In the genomic region with DNA sequence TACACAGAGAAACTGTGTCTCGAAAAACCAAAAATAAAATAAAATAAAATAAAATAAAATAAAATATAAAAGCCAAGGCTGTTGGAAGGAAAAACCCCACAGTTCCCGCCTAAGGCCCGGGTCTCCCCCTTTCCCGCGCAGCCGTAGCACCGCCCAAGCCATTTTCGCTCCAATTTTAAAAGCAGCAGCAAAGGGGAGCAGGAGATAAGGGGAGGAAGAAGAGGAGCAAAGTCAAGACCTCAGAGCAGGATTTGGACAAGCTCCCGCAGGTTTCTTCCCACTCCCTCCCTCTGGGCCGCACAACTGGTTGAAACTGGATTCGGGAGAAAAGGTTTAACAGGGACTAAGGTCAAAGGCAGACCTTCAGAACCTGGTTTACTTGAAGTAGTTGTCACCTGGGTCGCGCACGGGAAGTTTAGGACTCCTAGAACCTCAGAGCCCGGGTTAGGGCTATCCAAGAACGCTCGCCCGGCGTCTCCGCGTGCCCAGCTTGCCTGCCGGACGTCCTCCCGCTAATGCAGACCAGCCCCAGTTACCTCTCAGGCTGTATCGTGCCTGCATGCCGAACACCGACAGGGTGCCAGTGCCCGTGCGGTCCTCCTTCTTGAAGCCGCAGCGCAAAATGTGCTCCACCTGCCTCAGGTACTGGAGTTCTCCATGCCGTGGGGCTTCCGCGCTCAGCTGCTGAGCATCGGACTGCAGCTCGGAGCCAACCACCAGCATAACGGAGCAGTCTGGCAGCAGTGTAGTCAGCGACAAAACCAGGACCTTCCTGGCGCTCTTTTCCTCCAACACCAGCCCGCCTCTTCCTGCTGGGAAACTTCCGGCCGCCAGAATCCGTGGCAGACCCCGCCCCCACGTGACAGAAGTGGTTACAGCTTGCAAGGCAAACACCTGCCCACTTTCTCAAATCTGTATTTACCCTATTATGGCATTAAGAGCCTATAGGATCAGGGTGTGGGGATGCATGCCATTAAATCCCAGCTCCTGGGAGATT, we compare ENCODE assay signal across 8 mouse cellular contexts. TPM values are rescaled to one million over a fixed set of nuclear protein-coding genes. Genes with fewer than 3 reads are reported as not detected.
A peak's percentile ranks its signal among the peaks of the same experiment; 100 is the strongest.
DNase-seq lines count a peak whose midpoint lies in the region; ATAC-seq and TF ChIP-seq lines count a peak whose summit lies in the region.

Tyms (minus strand) TSS at position 793 of the 997 bp plus-strand sequence.

- H3K4me3 ChIP-seq in C2C12 (ENCODE audit: insufficient read depth, poor library complexity, severe bottlenecking): peak within 1 kb of the TSS; percentile 74
- peak within 1 kb of the TSS; percentile 88 for H3K4me3 ChIP-seq in heart, embryonic 11.5 days (ENCODE audit: low read depth, low read length)
- H3K4me3 ChIP-seq in kidney, embryonic 16.5 days (ENCODE audit: low read length): peak within 1 kb of the TSS; percentile 78
- peak within 1 kb of the TSS; percentile 72 for H3K4me3 ChIP-seq in liver, adult 2 months (ENCODE audit: insufficient read depth, low read depth, low read length)
- peak within 1 kb of the TSS; percentile 88 for H3K4me3 ChIP-seq in stomach, embryonic 14.5 days (ENCODE audit: low read depth, low read length)

- no peaks in the 10 kb centered on the region for H3K9me3 ChIP-seq in heart, embryonic 11.5 days (replicated peaks; ENCODE audit: control insufficient read depth, low read length)
- H3K9me3 ChIP-seq in kidney, embryonic 16.5 days (ENCODE audit: low read length): no peaks in the 10 kb centered on the region
- H3K9me3 ChIP-seq in stomach, embryonic 14.5 days (ENCODE audit: control insufficient read depth, low read depth, low read length): no peaks in the 10 kb centered on the region

- peak within 1 kb of the TSS; percentile 82 for H3K4me2 ChIP-seq in heart, embryonic 11.5 days
- H3K4me2 ChIP-seq in kidney, embryonic 16.5 days (replicated peaks; ENCODE audit: low read depth, low read length): peak within 1 kb of the TSS; percentile 83
- H3K4me2 ChIP-seq in stomach, embryonic 14.5 days (replicated peaks; ENCODE audit: low read depth, low read length): peak within 1 kb of the TSS; percentile 75

- H3K9ac ChIP-seq in heart, embryonic 11.5 days (ENCODE audit: low read depth, low read length): peak within 1 kb of the TSS; percentile 95
- H3K9ac ChIP-seq in kidney, embryonic 16.5 days (replicated peaks; ENCODE audit: low read length): peak within 1 kb of the TSS; percentile 82
- peak within 1 kb of the TSS; percentile 70 for H3K9ac ChIP-seq in liver, adult 2 months (ENCODE audit: low read depth, low read length)
- peak within 1 kb of the TSS; percentile 77 for H3K9ac ChIP-seq in stomach, embryonic 14.5 days (replicated peaks; ENCODE audit: low read depth, low read length)

- peaks cover 50% of the 10 kb centered on the region for H3K79me2 ChIP-seq in C2C12 (ENCODE audit: control insufficient read depth, insufficient read depth)
- H3K79me2 ChIP-seq in liver, adult 2 months (ENCODE audit: control insufficient read depth, insufficient read depth, low read length): no peaks in the 10 kb centered on the region

- peaks cover 40% of the 10 kb centered on the region for H3K36me3 ChIP-seq in C2C12 (ENCODE audit: control insufficient read depth, insufficient read depth)
- H3K36me3 ChIP-seq in heart, embryonic 11.5 days (ENCODE audit: control insufficient read depth, insufficient read depth, low read length): peaks cover 13% of the 10 kb centered on the region
- peaks cover 19% of the 10 kb centered on the region for H3K36me3 ChIP-seq in kidney, embryonic 16.5 days (ENCODE audit: insufficient read depth, low read length)
- peaks cover 8% of the 10 kb centered on the region for H3K36me3 ChIP-seq in liver, adult 2 months (ENCODE audit: control insufficient read depth, insufficient read depth, low read length)
- peaks cover 20% of the 10 kb centered on the region for H3K36me3 ChIP-seq in stomach, embryonic 14.5 days (ENCODE audit: control insufficient read depth, insufficient read depth, low read length)

- peak; percentile 81 for DNase-seq in brain, adult 2 months (ENCODE audit: low read depth, low spot score)
- DNase-seq in liver, adult 2 months (ENCODE audit: extremely low read depth, low read depth, low spot score): peak; percentile 73
- peak; percentile 50 for DNase-seq in naive thymus-derived CD4-positive, alpha-beta T cell, adult 2 months (ENCODE audit: low read depth)

- peaks cover 6% of the 10 kb centered on the region; the same call in 1 of the 2 replicates for H3K4me1 ChIP-seq in heart, embryonic 11.5 days (ENCODE audit: control insufficient read depth, insufficient read depth, low read length)
- H3K4me1 ChIP-seq in kidney, embryonic 16.5 days (ENCODE audit: insufficient read depth, low read length): peaks cover 16% of the 10 kb centered on the region
- peaks cover 3% of the 10 kb centered on the region; the same call in 1 of the 2 replicates for H3K4me1 ChIP-seq in liver, adult 2 months (ENCODE audit: control insufficient read depth, insufficient read depth, low read length)
- H3K4me1 ChIP-seq in stomach, embryonic 14.5 days (ENCODE audit: control insufficient read depth, insufficient read depth, low read length): no peaks in the 10 kb centered on the region

- ATAC-seq in erythroblast, adult 5-6 weeks (replicated peaks; ENCODE audit: low FRiP score, poor library complexity, severe bottlenecking): peak; percentile 98
- ATAC-seq in heart, embryonic 11.5 days (replicated peaks; ENCODE audit: insufficient number of reproducible peaks, low FRiP score, low TSS enrichment): peak; percentile 82; the same call in 1 of the 2 replicates
- peak; percentile 94 for ATAC-seq in kidney, embryonic 16.5 days (ENCODE audit: low FRiP score, low TSS enrichment)
- peak; percentile 94 for ATAC-seq in stomach, embryonic 14.5 days (ENCODE audit: insufficient number of reproducible peaks, insufficient read depth, low FRiP score, low read depth)

- no peaks in the 10 kb centered on the region for H3K27me3 ChIP-seq in C2C12 (ENCODE audit: control insufficient read depth, insufficient read depth, insufficient read length)
- H3K27me3 ChIP-seq in heart, embryonic 11.5 days (ENCODE audit: control insufficient read depth, insufficient read depth, low read length): no peaks in the 10 kb centered on the region
- H3K27me3 ChIP-seq in kidney, embryonic 16.5 days (ENCODE audit: insufficient read depth, low read length): no peaks in the 10 kb centered on the region
- no peaks in the 10 kb centered on the region for H3K27me3 ChIP-seq in liver, adult 2 months (ENCODE audit: control insufficient read depth, insufficient read depth, low read length)
- no peaks in the 10 kb centered on the region for H3K27me3 ChIP-seq in stomach, embryonic 14.5 days (ENCODE audit: control insufficient read depth, insufficient read depth, low read length)

- peaks cover 24% of the 10 kb centered on the region for H3K79me3 ChIP-seq in C2C12 (ENCODE audit: low read depth)

- H3ac ChIP-seq in C2C12 (ENCODE audit: control insufficient read depth, insufficient read length, low read depth): peak within 1 kb of the TSS; percentile 85

- under 1% methylated on average over 45 of the region's 45 CpGs for WGBS in heart, embryonic 11.5 days (ENCODE audit: insufficient replicate concordance)
- WGBS in kidney, embryonic 16.5 days: under 1% methylated on average over 45 of the region's 45 CpGs
- WGBS in liver, adult 2 months: 1% methylated on average over 45 of the region's 45 CpGs
- WGBS in stomach, embryonic 14.5 days: 1% methylated on average over 45 of the region's 45 CpGs

- H3K27ac ChIP-seq in heart, embryonic 11.5 days (ENCODE audit: low read depth, low read length): peak within 1 kb of the TSS; percentile 88
- peak within 1 kb of the TSS; percentile 92 for H3K27ac ChIP-seq in kidney, embryonic 16.5 days (ENCODE audit: low read length)
- H3K27ac ChIP-seq in liver, adult 2 months (replicated peaks; ENCODE audit: insufficient read depth, low read depth, low read length): peak within 1 kb of the TSS; percentile 6; the same call in 1 of the 2 replicates
- H3K27ac ChIP-seq in stomach, embryonic 14.5 days (ENCODE audit: low read length): peak within 1 kb of the TSS; percentile 84

- no peak for TF ChIP-seq CTCF in C2C12 (IDR thresholded peaks at IDR 0.05; ENCODE audit: control insufficient read depth, insufficient read depth, insufficient read length)
- no peak for TF ChIP-seq CTCF in liver, adult 2 months (IDR thresholded peaks at IDR 0.05; ENCODE audit: low read depth, low read length)

- TF ChIP-seq POLR2A in liver, adult 2 months (IDR thresholded peaks at IDR 0.05; ENCODE audit: extremely low read depth, insufficient read depth, low read length): no peak

TF ChIP-seq in C2C12, 6 proteins besides CTCF, POLR2A, EP300 and RAD21:
- TF ChIP-seq USF1 (IDR thresholded peaks at IDR 0.05; ENCODE audit: low read depth) (peak; percentile 91), MYOD1 (IDR thresholded peaks at IDR 0.05; ENCODE audit: control insufficient read depth, insufficient read length, low read depth) (no peak), MYOG (IDR thresholded peaks at IDR 0.05; ENCODE audit: control insufficient read depth, extremely low read depth, insufficient read length) (no peak), MAX (IDR thresholded peaks at IDR 0.05) (peak; percentile 27)

RNA-seq across cellular contexts. Expression of gene Tyms, which starts in this region (rescaled TPM):
- polyA plus RNA-seq in C2C12 (2012; fragmentation: generic; extraction: Trizol): 141 TPM
- total RNA-seq in erythroblast, adult 5-6 weeks (2015; ENCODE audit: low replicate concordance): 46.7 and 65.4 TPM in 2 replicates
- 46.1 and 47.5 TPM in 2 replicates for total RNA-seq in erythroblast, adult 5-6 weeks (2017; ENCODE audit: low replicate concordance)
- 158 and 173 TPM in 2 replicates for polyA plus RNA-seq in heart, embryonic 11.5 days (2014; fragmentation: Nextera tagmentation; extraction: Ambion mirVana)
- polyA plus RNA-seq in kidney, embryonic 16.5 days (2015; fragmentation: Nextera tagmentation; extraction: Ambion mirVana): 282 and 287 TPM in 2 replicates
- 8.9 and 14.6 TPM in 2 replicates for total RNA-seq in liver, adult 2 months (2014; rRNA removed)
- polyA plus RNA-seq in liver, adult 2 months (2012; rRNA removed): 13.9 and 14.1 TPM in 2 replicates
- 259 and 272 TPM in 2 replicates for polyA plus RNA-seq in stomach, embryonic 14.5 days (2014; fragmentation: Nextera tagmentation; extraction: Ambion mirVana)

Comparison
In these comparisons a context has a peak if more than half of its experiments do, and no peak if none do; other contexts are left out.
1. Peak in every context shown above with its lines: DNase-seq, ATAC-seq, H3K4me3 ChIP-seq and H3K27ac ChIP-seq.
2. H3K27ac ChIP-seq: peak in every context shown above with its lines; median percentile 92 in kidney, embryonic 16.5 days; 88 in heart, embryonic 11.5 days; 84 in stomach, embryonic 14.5 days; 6 in liver, adult 2 months.